Mouse (Mus musculus) kidney, embryonic 16.5 days (tissue): Measurements from ENCODE around the gene Rbm10. TPM values are rescaled to one million over a fixed set of nuclear protein-coding genes. Genes with fewer than 3 reads are reported as not detected.

Experiments used
- ATAC-seq: fragments of 200-750 bp; cut with Nextera tagmentation; 2 replicates; pipeline ENCODE4 v1.8.0; 2017; ENCODE audit warnings: moderate TSS enrichment; ENCODE audit not compliant: low FRiP score, low TSS enrichment
- H3K27ac ChIP-seq: fragments of 300-500 bp; sonication (generic); 2 replicates; pipeline ENCODE4 v1.5.1; 2014; ENCODE audit warnings: low read length
- H3K27me3 ChIP-seq: fragments of 300-500 bp; sonication (generic); 2 replicates; pipeline ENCODE4 v1.6.1; 2014; ENCODE audit warnings: low read length, control low read depth, mixed read lengths; ENCODE audit not compliant: insufficient read depth
- H3K36me3 ChIP-seq: fragments of 300-500 bp; sonication (generic); 2 replicates; pipeline ENCODE4 v1.6.1; 2014; ENCODE audit warnings: low read length, control low read depth, mixed read lengths; ENCODE audit not compliant: insufficient read depth
- H3K4me1 ChIP-seq: fragments of 300-500 bp; sonication (generic); 2 replicates; pipeline ENCODE4 v1.6.1; 2014; ENCODE audit warnings: low read length, control low read depth, mixed read lengths; ENCODE audit not compliant: insufficient read depth
- H3K4me2 ChIP-seq: fragments of 300-500 bp; sonication (generic); replicated peaks from 2 replicates; pipeline ENCODE4 v1.6.1; 2014; ENCODE audit warnings: low read depth, low read length
- H3K4me3 ChIP-seq: fragments of 300-500 bp; sonication (generic); 2 replicates; pipeline ENCODE4 v1.5.1; 2014; ENCODE audit warnings: mild to moderate bottlenecking, low read length
- H3K9ac ChIP-seq: fragments of 300-500 bp; sonication (generic); replicated peaks from 2 replicates; pipeline ENCODE4 v1.6.1; 2014; ENCODE audit warnings: low read length
- H3K9me3 ChIP-seq: fragments of 300-500 bp; sonication (generic); 2 replicates; pipeline ENCODE4 v1.6.1; 2016; ENCODE audit warnings: low read length, control low read depth
- WGBS: fragments of 180-500 bp; shearing (Covaris S2); extraction: QIAGEN DNeasy Blood & Tissue Kit; methylation state at CpG from one replicate; pipeline ENCODE4 v1.1.7; 2014; 5-methylcytosine and 5-hydroxymethylcytosine counted together
- polyA plus RNA-seq: library from polyadenylated mRNA; unstranded; fragments of >200 nt; fragmentation: Nextera tagmentation; extraction: Ambion mirVana; gene quantifications from 2 replicates; pipeline ENCODE4 v1.2.1, GENCODE M21; 2015

Gene Rbm10
- polyA plus RNA-seq, 1 experiment from 2014 or later: 82.4 TPM

- Histone ChIP-seq H3K4me2 (peak overlapping the region; percentile 78), H3K4me3 (peak overlapping the region; percentile 58), H3K9me3 (no peaks in the 10 kb centered on the region), H3K9ac (no peak overlapping the region), H3K27ac (no peak overlapping the region), H3K36me3 (no peaks in the 10 kb centered on the region), H3K4me1 (no peaks in the 10 kb centered on the region), H3K27me3 (no peaks in the 10 kb centered on the region)
- no peak for ATAC-seq
- WGBS: 36% methylated on average over 5 of the region's 5 CpGs
Measured at GRCm38 (mm10) chrX:20657593-20657992, 40.3 kb downstream of the Rbm10 start.

- H3K36me3 ChIP-seq: no peaks in the 10 kb centered on the region
- peak within 1 kb of the TSS; percentile 58 for H3K4me3 ChIP-seq
- H3K9ac ChIP-seq: peak within 1 kb of the TSS; percentile 65
- no peaks in the 10 kb centered on the region for H3K27me3 ChIP-seq
- H3K4me2 ChIP-seq: peak within 1 kb of the TSS; percentile 78
- ATAC-seq: peak; percentile 87
- H3K27ac ChIP-seq: peak within 1 kb of the TSS; percentile 62; the same call in 1 of the 2 replicates
- WGBS: 20% methylated on average over 27 of the region's 27 CpGs
- no peaks in the 10 kb centered on the region for H3K9me3 ChIP-seq
- no peaks in the 10 kb centered on the region for H3K4me1 ChIP-seq
Measured at GRCm38 (mm10) chrX:20658026-20658652, 40.8 kb downstream of the Rbm10 start, which contains the start of gene Uba1. TSS of gene Uba1 (plus strand) at chrX:20658326.

GRCm38 (mm10) chrX:20658891-20659406, 41.6 kb downstream of the Rbm10 start:
- Histone ChIP-seq H3K4me2 (peak overlapping the region; percentile 78), H3K9ac (peak overlapping the region; percentile 65), H3K27ac (peak overlapping the region; percentile 62; the same call in 1 of the 2 replicates), H3K9me3 (no peaks in the 10 kb centered on the region), H3K36me3 (no peaks in the 10 kb centered on the region), H3K27me3 (no peaks in the 10 kb centered on the region), H3K4me1 (0 out of 2 replicates have a peak, but pooled peaks cover under 1% of the 10 kb centered on the region), H3K4me3 (peak overlapping the region; percentile 58)
- peak; percentile 37; the same call in 1 of the 2 replicates for ATAC-seq
- WGBS: 24% methylated on average over 24 of the region's 24 CpGs

GRCm38 (mm10) chrX:20662317-20662715, 45.0 kb downstream of the Rbm10 start:
- no peaks in the 10 kb centered on the region for H3K9me3 ChIP-seq
- H3K4me1 ChIP-seq: 0 out of 2 replicates have a peak, but pooled peaks cover 3% of the 10 kb centered on the region
- H3K36me3 ChIP-seq: no peaks in the 10 kb centered on the region
- peak overlapping the region; percentile 67 for H3K4me3 ChIP-seq
- peak; percentile 18 for ATAC-seq
- 0 out of 2 replicates have a peak overlapping the region, but pooled peaks have one; percentile 10 for H3K4me2 ChIP-seq
- no peak overlapping the region for H3K9ac ChIP-seq
- WGBS: 29% methylated on average over 5 of the region's 5 CpGs
- H3K27ac ChIP-seq: no peak overlapping the region
- no peaks in the 10 kb centered on the region for H3K27me3 ChIP-seq

GRCm38 (mm10) chrX:20662716-20663443, 45.6 kb downstream of the Rbm10 start:
- peak overlapping the region; percentile 81 for H3K9ac ChIP-seq
- H3K27ac ChIP-seq: peak overlapping the region; percentile 76
- 0 out of 2 replicates have a peak, but pooled peaks cover 3% of the 10 kb centered on the region for H3K4me1 ChIP-seq
- H3K9me3 ChIP-seq: no peaks in the 10 kb centered on the region
- H3K4me2 ChIP-seq: peak overlapping the region; percentile 67
- peak; percentile 85 for ATAC-seq
- H3K4me3 ChIP-seq: peak overlapping the region; percentile 67
- no peaks in the 10 kb centered on the region for H3K27me3 ChIP-seq
- 17% methylated on average over 24 of the region's 28 CpGs for WGBS
- no peaks in the 10 kb centered on the region for H3K36me3 ChIP-seq

GRCm38 (mm10) chrX:20663444-20663790, 46.1 kb downstream of the Rbm10 start:
- Histone ChIP-seq H3K9me3 (no peaks in the 10 kb centered on the region), H3K4me1 (0 out of 2 replicates have a peak, but pooled peaks cover 3% of the 10 kb centered on the region), H3K36me3 (0 out of 2 replicates have a peak, but pooled peaks cover 2% of the 10 kb centered on the region), H3K27ac (peak overlapping the region; percentile 76), H3K4me3 (peak overlapping the region; percentile 67), H3K4me2 (peak overlapping the region; percentile 67), H3K27me3 (no peaks in the 10 kb centered on the region), H3K9ac (peak overlapping the region; percentile 81)
- 23% methylated on average over 9 of the region's 9 CpGs for WGBS
- peak; percentile 2; the same call in 1 of the 2 replicates for ATAC-seq

- peak within 1 kb of the TSS; percentile 70 for H3K4me3 ChIP-seq
- H3K27me3 ChIP-seq: no peaks in the 10 kb centered on the region
- H3K9ac ChIP-seq: peak within 1 kb of the TSS; percentile 88
- peak; percentile 96 for ATAC-seq
- 23% methylated on average over 16 of the region's 16 CpGs for WGBS
- H3K36me3 ChIP-seq: peaks cover 10% of the 10 kb centered on the region; the same call in 1 of the 2 replicates
- H3K9me3 ChIP-seq: no peaks in the 10 kb centered on the region
- H3K4me2 ChIP-seq: peak within 1 kb of the TSS; percentile 71
- peaks cover 14% of the 10 kb centered on the region for H3K4me1 ChIP-seq
- H3K27ac ChIP-seq: peak within 1 kb of the TSS; percentile 96
Measured at GRCm38 (mm10) chrX:20687519-20688067, 70.3 kb downstream of the Rbm10 start, which contains the start of gene Cdk16. TSS of gene Cdk16 (plus strand) at chrX:20687954.

GRCm38 (mm10) chrX:20688068-20688547, 70.8 kb downstream of the Rbm10 start:
- H3K4me3 ChIP-seq: peak overlapping the region; percentile 70
- peaks cover 14% of the 10 kb centered on the region for H3K4me1 ChIP-seq
- WGBS: 17% methylated on average over 31 of the region's 33 CpGs
- peak; percentile 91 for ATAC-seq
- H3K36me3 ChIP-seq: peaks cover 10% of the 10 kb centered on the region; the same call in 1 of the 2 replicates
- peak overlapping the region; percentile 88 for H3K9ac ChIP-seq
- no peaks in the 10 kb centered on the region for H3K9me3 ChIP-seq
- peak overlapping the region; percentile 96 for H3K27ac ChIP-seq
- H3K4me2 ChIP-seq: peak overlapping the region; percentile 71
- no peaks in the 10 kb centered on the region for H3K27me3 ChIP-seq

- WGBS: 18% methylated on average over 16 of the region's 35 CpGs
- H3K27ac ChIP-seq: peak overlapping the region; percentile 96
- H3K4me3 ChIP-seq: peak overlapping the region; percentile 70
- no peaks in the 10 kb centered on the region for H3K9me3 ChIP-seq
- H3K36me3 ChIP-seq: peaks cover 11% of the 10 kb centered on the region
- H3K9ac ChIP-seq: peak overlapping the region; percentile 88
- peak; percentile 42 for ATAC-seq
- peak overlapping the region; percentile 71 for H3K4me2 ChIP-seq
- peaks cover 14% of the 10 kb centered on the region for H3K4me1 ChIP-seq
- no peaks in the 10 kb centered on the region for H3K27me3 ChIP-seq
Measured at GRCm38 (mm10) chrX:20688615-20689014, 71.3 kb downstream of the Rbm10 start.
